Mouse (Mus musculus) neural tube, embryonic 15.5 days (tissue): ENCODE measurements around the gene Camkk2. TPM values are rescaled to one million over a fixed set of nuclear protein-coding genes. Genes with fewer than 3 reads are reported as not detected.

ENCODE experiments used
- ATAC-seq: fragments of 200-750 bp; cut with Nextera tagmentation; 2 replicates; pipeline ENCODE4 v1.8.0; 2017; ENCODE audit warnings: mild to moderate bottlenecking, moderate TSS enrichment, moderate library complexity; ENCODE audit not compliant: low FRiP score
- H3K27ac ChIP-seq: fragments of 300-500 bp; sonication (generic); replicated peaks from 2 replicates; pipeline ENCODE4 v1.5.1; 2015; ENCODE audit warnings: mild to moderate bottlenecking, inconsistent platforms
- H3K27me3 ChIP-seq: fragments of 300-500 bp; sonication (generic); replicated peaks from 2 replicates; pipeline ENCODE4 v1.6.1; 2015; ENCODE audit warnings: inconsistent platforms
- H3K36me3 ChIP-seq: fragments of 300-500 bp; sonication (generic); 2 replicates; pipeline ENCODE4 v1.6.1; 2015; ENCODE audit warnings: inconsistent platforms
- H3K4me1 ChIP-seq: fragments of 300-500 bp; sonication (generic); 2 replicates; pipeline ENCODE4 v1.6.1; 2015; ENCODE audit warnings: inconsistent platforms
- H3K4me2 ChIP-seq: fragments of 300-500 bp; sonication (generic); 2 replicates; pipeline ENCODE4 v1.6.1; 2015; ENCODE audit warnings: inconsistent platforms, mild to moderate bottlenecking, moderate library complexity
- H3K4me3 ChIP-seq: fragments of 300-500 bp; sonication (generic); replicated peaks from 2 replicates; pipeline ENCODE4 v1.5.1; 2015; ENCODE audit warnings: mild to moderate bottlenecking, inconsistent platforms
- H3K9ac ChIP-seq: fragments of 300-500 bp; sonication (generic); replicated peaks from 2 replicates; pipeline ENCODE4 v1.6.1; 2015; ENCODE audit warnings: mild to moderate bottlenecking, inconsistent platforms
- H3K9me3 ChIP-seq: fragments of 300-500 bp; sonication (generic); replicated peaks from 2 replicates; pipeline ENCODE4 v1.6.1; 2016; ENCODE audit warnings: inconsistent platforms
- WGBS: fragments of 180-500 bp; shearing (Covaris S2); methylation state at CpG from one replicate; pipeline ENCODE4 v1.1.7; 2015; ENCODE audit warnings: mixed read lengths; 5-methylcytosine and 5-hydroxymethylcytosine counted together
- polyA plus RNA-seq: library from polyadenylated mRNA; unstranded; fragments of >200 nt; fragmentation: Nextera tagmentation; extraction: Ambion mirVana; gene quantifications from 2 replicates; pipeline ENCODE4 v1.2.1, GENCODE M21; 2015

The Camkk2 gene
- polyA plus RNA-seq, 1 experiment from 2014 or later = 69.9 TPM

DNA sequence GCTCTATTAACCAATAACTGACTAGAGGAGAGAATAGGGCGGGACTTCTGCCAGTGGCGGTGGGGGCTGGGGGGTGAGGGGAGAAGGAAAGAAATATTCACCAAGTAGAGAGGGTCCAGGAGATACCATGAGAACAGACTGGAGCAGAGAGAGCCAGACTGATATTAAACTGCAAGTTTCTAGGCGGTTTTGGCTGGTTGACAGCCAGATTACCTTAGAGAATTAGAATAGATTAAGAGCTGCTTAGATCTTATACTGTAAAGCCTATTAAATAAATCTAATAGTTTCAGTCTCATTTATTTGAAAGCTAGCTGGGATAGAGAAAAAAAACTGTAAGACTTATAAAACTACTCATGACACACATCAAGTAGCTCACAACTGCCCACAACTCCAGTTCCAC is 74.0 kb downstream of the Camkk2 start:
- no peak overlapping the region for H3K27ac ChIP-seq
- H3K9me3 ChIP-seq = no peaks in the 10 kb centered on the region
- no peak overlapping the region for H3K9ac ChIP-seq
- H3K27me3 ChIP-seq = no peaks in the 10 kb centered on the region
- H3K4me2 ChIP-seq = no peak overlapping the region
- no peak overlapping the region for H3K4me3 ChIP-seq
- ATAC-seq = no peak
- H3K36me3 ChIP-seq = no peaks in the 10 kb centered on the region
- WGBS = 74% methylated on average over 3 of the region's 3 CpGs
- peaks cover 20% of the 10 kb centered on the region for H3K4me1 ChIP-seq

DNA sequence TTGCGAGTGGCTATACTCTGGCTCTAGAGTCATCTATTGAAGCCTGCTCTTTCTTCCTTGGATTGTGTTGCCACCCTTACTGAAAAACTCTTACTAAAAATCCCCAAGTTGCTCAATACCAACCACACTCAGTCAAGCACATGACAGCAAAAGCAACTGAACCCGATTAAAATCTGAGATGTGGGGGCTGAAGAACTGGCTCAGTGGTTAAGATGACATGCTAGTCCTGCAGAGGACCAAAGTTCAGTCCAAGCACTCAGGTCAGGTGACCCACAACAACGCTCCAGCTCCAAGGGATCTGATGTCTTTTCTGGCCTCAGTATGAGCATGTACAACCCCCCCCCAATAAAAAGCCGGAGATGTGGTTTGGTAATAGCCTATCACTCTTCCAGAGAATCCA is 74.6 kb downstream of the Camkk2 start:
- no peak for ATAC-seq

DNA sequence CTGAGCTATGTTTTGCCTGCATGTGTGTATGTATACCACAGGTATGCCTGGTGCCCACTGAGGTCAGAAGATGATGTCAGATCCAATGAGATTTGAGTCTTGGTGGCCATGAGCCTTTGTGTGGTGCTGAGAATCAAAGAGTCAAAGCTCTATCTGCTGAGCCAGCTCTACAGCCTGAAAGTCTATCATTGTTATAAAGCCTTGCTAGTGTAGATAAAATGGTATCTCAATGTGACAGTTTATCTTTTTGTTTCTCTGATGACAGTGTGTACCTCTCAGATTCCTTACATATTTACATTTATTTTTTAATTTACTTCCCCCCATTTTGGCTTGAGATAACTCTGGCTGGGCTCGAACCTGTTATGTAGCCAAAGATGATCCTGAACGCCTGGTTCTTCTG is 75.6 kb downstream of the Camkk2 start:
- no peaks in the 10 kb centered on the region for H3K9me3 ChIP-seq
- no peaks in the 10 kb centered on the region for H3K36me3 ChIP-seq
- H3K27ac ChIP-seq = no peak overlapping the region
- 93% methylated on average over 2 of the region's 2 CpGs for WGBS
- H3K27me3 ChIP-seq = no peaks in the 10 kb centered on the region
- no peak overlapping the region for H3K4me2 ChIP-seq
- H3K9ac ChIP-seq = no peak overlapping the region
- ATAC-seq = no peak
- H3K4me1 ChIP-seq = peaks cover 19% of the 10 kb centered on the region
- no peak overlapping the region for H3K4me3 ChIP-seq

More for the DNA sequence above, 74.6 kb downstream of the Camkk2 start:
- H3K36me3 ChIP-seq = no peaks in the 10 kb centered on the region
- H3K9ac ChIP-seq = no peak overlapping the region
- H3K4me1 ChIP-seq = peaks cover 20% of the 10 kb centered on the region
- H3K4me2 ChIP-seq = no peak overlapping the region
- H3K27me3 ChIP-seq = no peaks in the 10 kb centered on the region
- H3K27ac ChIP-seq = no peak overlapping the region
- WGBS = 90% methylated on average over 4 of the region's 4 CpGs
- no peak overlapping the region for H3K4me3 ChIP-seq
- no peaks in the 10 kb centered on the region for H3K9me3 ChIP-seq

DNA sequence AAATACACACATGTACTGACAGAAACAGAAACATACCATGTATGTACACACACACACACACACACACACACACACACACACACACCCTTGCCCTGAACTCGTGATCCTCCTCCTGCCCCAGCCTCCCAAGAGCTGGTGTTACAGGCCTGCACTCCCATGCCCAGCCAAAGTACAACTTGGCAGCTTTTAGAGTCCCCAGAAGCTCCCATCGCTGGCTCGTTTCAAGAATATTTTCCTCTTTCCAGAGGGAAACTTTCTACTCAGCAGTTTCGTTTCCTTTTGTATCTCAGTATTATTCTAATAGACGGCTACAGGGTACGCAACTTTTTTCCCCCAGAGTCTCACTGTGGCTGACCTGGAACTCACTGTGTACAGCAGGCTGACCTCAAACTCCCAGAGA is 77.1 kb downstream of the Camkk2 start:
- Histone ChIP-seq H3K4me2 (no peak overlapping the region), H3K36me3 (no peaks in the 10 kb centered on the region), H3K9me3 (no peaks in the 10 kb centered on the region), H3K4me1 (peaks cover 13% of the 10 kb centered on the region), H3K9ac (no peak overlapping the region), H3K4me3 (no peak overlapping the region), H3K27me3 (no peaks in the 10 kb centered on the region), H3K27ac (no peak overlapping the region)
- WGBS = 79% methylated on average over 6 of the region's 6 CpGs
- ATAC-seq = no peak

DNA sequence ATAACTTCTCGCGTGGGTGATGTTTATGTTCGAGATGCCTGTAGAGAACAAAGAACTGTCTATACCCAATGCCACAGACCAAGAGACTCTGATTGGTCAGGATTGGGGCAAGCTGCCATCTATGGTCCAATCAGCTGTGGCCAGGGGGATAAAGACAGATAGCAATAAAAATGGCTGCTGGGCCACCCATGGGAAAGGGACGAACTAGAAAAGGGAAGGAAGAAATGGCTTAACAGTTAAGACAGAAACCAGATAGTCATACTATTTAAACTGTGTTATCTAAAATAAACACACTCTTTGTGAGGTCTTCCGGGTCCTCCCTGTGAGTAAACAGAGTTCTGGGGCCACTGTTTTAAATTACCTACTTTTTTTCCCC is 78.4 kb downstream of the Camkk2 start:
- H3K4me2 ChIP-seq = no peak overlapping the region
- H3K27me3 ChIP-seq = no peaks in the 10 kb centered on the region
- no peak overlapping the region for H3K4me3 ChIP-seq
- no peaks in the 10 kb centered on the region for H3K36me3 ChIP-seq
- WGBS = 52% methylated on average over 5 of the region's 5 CpGs
- no peak overlapping the region for H3K9ac ChIP-seq
- H3K9me3 ChIP-seq = no peaks in the 10 kb centered on the region
- no peak for ATAC-seq
- 0 out of 2 replicates have a peak, but pooled peaks cover 6% of the 10 kb centered on the region for H3K4me1 ChIP-seq
- no peak overlapping the region for H3K27ac ChIP-seq

DNA sequence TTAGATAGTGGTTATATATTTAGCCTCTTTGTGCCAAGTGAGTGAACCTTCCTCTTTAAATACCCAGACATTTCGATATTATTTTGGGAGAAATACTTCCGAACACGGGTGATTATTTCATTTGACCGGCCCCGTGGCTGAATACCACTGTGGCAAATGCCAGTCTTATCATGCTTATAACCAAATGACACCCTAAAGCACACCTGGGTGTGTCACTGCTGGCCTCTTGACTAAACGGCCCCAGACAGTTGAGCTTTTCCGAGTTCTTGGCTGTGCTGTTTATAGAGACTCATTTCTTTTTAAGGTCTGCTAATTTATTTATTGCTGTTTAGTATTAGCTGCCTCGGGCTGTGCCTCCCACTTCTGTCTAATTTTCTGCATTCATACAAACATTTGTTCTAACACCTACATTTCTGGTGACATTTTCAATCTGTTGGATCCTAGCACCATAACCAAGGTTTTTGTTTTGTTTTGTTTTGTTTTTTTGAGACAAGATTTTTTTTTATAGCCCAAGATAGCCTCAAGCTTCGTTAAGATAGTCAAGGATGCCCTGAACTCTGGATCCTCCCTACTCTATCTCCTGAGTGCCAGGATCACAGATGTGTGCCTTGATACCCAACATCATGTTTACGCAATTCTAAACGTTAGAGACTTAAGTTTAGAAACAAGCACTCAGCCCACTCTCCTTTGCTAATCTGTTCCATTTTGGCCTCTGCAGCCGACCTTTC is 78.9 kb downstream of the Camkk2 start:
- no peaks in the 10 kb centered on the region for H3K9me3 ChIP-seq
- H3K4me1 ChIP-seq = 0 out of 2 replicates have a peak, but pooled peaks cover 6% of the 10 kb centered on the region
- no peaks in the 10 kb centered on the region for H3K36me3 ChIP-seq
- no peak for ATAC-seq
- 70% methylated on average over 12 of the region's 12 CpGs for WGBS
- no peak overlapping the region for H3K4me2 ChIP-seq
- no peaks in the 10 kb centered on the region for H3K27me3 ChIP-seq
- no peak overlapping the region for H3K27ac ChIP-seq
- H3K4me3 ChIP-seq = no peak overlapping the region
- H3K9ac ChIP-seq = no peak overlapping the region

DNA sequence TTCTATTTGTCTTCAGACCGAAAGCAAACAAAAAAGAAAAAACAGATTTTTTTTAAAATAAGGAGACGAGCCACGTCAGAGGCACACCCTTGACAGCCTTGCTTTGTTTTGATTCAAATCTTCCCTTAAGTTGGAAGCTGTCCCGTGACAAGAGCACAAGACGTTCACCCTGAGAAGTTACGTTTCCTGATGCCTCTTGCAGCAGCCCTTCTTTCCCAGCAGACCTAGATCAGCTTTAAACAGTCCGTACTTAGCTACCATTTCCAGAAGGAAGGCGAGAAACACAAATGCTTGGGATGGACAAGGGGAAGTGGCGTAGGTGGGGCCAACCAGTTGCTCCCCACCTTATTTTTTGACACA is 80.5 kb downstream of the Camkk2 start:
- Histone ChIP-seq H3K27me3 (no peaks in the 10 kb centered on the region), H3K4me3 (no peak overlapping the region), H3K4me2 (no peak overlapping the region), H3K4me1 (0 out of 2 replicates have a peak, but pooled peaks cover 6% of the 10 kb centered on the region), H3K27ac (no peak overlapping the region), H3K36me3 (no peaks in the 10 kb centered on the region), H3K9ac (no peak overlapping the region), H3K9me3 (no peaks in the 10 kb centered on the region)
- ATAC-seq = no peak
- 83% methylated on average over 9 of the region's 9 CpGs for WGBS

DNA sequence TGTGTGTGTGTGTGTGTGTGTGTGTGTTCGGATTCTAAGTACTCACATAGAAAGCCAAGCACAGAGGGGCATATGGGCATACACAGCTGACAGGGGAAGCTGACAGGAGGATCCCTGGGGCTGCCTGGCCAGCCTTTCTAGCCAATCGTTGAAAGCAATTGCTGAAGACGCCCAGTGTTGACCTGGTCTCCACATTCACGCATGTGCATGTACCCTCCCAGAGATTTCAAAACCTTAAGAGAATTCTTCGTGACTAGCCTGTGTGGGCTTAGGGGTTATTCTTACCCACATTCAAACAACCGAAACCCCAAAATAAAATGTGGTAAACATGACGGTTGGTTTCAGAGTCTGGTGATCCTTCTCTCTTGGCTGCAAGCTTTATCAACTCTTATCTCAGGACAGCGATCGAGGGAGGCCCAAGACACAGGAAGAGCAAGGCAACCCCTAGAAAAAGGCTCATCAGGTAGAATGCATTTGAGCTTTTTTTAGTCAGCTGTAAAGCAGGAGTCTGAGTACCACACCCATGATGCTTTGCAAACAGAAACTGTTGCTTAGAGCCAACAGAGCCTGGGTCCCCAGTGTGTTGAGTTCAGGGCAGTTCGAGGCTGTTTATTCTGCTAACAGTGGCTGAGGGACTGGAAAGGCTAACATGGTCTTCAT is 81.0 kb downstream of the Camkk2 start:
- no peak for ATAC-seq
- Histone ChIP-seq H3K36me3 (no peaks in the 10 kb centered on the region), H3K27ac (no peak overlapping the region), H3K27me3 (no peaks in the 10 kb centered on the region), H3K4me2 (no peak overlapping the region), H3K4me1 (peaks cover 9% of the 10 kb centered on the region; the same call in 1 of the 2 replicates), H3K9ac (no peak overlapping the region), H3K4me3 (no peak overlapping the region), H3K9me3 (no peaks in the 10 kb centered on the region)
- 89% methylated on average over 10 of the region's 10 CpGs for WGBS

DNA sequence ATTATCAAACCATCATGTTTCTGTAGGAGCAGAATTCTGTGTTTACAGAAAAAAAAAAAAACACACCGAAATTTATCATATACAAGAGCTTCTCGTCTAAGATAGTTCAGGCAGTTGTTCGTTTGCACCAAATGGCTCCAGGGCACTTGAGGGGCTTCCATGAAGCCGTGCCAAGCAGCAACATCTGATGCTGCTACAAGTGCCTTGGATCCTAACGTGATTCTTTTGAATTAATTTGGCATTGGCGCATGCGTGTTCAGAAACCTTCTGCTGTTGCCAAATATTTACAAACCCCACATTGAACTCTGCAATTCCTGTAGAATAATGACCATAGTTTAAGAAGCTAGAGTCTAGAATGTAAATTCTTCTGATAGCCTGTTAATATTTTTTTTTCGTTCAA is 83.7 kb downstream of the Camkk2 start:
- H3K9me3 ChIP-seq = no peaks in the 10 kb centered on the region
- H3K27me3 ChIP-seq = no peaks in the 10 kb centered on the region
- H3K4me3 ChIP-seq = no peak overlapping the region
- H3K4me2 ChIP-seq = no peak overlapping the region
- H3K4me1 ChIP-seq = peaks cover 12% of the 10 kb centered on the region; the same call in 1 of the 2 replicates
- H3K9ac ChIP-seq = no peak overlapping the region
- no peaks in the 10 kb centered on the region for H3K36me3 ChIP-seq
- no peak overlapping the region for H3K27ac ChIP-seq
- WGBS = 57% methylated on average over 8 of the region's 8 CpGs
- no peak for ATAC-seq

DNA sequence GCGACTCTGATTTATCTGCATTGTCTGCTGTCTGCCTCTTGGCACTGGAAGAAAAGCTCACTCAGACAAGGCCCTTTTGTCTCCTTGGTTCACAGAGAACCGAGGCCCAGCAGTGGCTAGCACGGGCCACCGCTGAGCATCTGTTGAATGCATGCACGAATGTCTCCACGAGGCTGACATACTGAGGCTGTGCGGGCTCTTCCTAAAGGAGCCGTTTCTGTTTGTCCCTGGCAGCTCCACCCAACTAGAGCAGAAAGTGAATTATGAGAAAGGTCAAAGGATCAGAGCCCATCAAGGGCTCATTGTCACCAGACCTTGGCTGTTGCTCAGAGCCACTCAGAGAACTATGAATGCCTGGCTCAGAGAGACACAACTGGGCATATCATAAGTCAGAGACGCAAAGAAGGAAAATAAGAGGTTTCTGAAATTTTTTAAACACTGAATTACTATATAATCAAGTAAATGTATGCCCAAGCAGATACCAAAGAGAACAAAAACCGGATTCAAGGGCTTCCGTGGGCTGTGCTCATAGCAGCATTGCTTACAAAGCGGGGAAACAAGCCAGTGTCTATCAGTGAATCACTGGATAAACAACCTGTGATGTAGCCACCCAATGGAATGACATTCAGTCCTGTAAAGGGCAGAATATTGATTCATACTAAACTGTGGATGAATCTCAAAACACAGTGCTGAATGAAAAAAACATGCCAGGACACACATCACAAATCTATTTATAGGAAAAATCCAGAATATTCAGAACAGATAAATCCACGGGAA is 85.6 kb downstream of the Camkk2 start:
- peak; percentile 81; the same call in 1 of the 2 replicates for ATAC-seq
- no peak overlapping the region for H3K4me3 ChIP-seq
- 14% methylated on average over 13 of the region's 13 CpGs for WGBS

DNA sequence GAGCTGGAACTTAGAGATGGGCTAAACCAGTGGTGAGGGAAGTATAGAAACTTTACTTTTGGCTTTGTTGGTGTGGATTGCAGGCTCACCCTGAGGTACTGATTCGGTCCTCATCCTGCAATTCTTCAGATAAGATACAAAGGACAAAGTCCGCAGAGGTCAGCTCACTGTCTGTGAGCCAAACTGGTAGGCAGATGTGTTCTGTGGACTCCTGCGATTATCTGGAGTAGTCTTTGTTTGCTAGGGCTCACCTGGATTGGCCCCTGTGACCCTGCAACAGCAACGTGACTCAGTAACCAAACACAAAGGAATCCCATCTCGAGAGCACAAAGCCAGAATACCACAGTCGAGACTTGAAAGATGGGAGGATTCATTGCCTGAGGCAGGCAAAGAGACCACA is 88.7 kb downstream of the Camkk2 start:
- Histone ChIP-seq H3K4me3 (no peak overlapping the region), H3K9ac (no peak overlapping the region), H3K4me1 (peaks cover 6% of the 10 kb centered on the region; the same call in 1 of the 2 replicates), H3K36me3 (no peaks in the 10 kb centered on the region), H3K9me3 (no peaks in the 10 kb centered on the region), H3K27me3 (no peaks in the 10 kb centered on the region), H3K4me2 (no peak overlapping the region), H3K27ac (no peak overlapping the region)
- WGBS = 45% methylated on average over 6 of the region's 6 CpGs
- no peak for ATAC-seq

More for the DNA sequence above, 85.6 kb downstream of the Camkk2 start:
- peaks cover 12% of the 10 kb centered on the region; the same call in 1 of the 2 replicates for H3K4me1 ChIP-seq
- peak overlapping the region; percentile 67 for H3K27ac ChIP-seq
- no peak overlapping the region for H3K9ac ChIP-seq
- no peaks in the 10 kb centered on the region for H3K27me3 ChIP-seq
- no peaks in the 10 kb centered on the region for H3K36me3 ChIP-seq
- no peak overlapping the region for H3K4me2 ChIP-seq
- H3K9me3 ChIP-seq = no peaks in the 10 kb centered on the region
